Mouse (Mus musculus): ENCODE results near the gene Scfd2.

The Scfd2 gene

DNA sequence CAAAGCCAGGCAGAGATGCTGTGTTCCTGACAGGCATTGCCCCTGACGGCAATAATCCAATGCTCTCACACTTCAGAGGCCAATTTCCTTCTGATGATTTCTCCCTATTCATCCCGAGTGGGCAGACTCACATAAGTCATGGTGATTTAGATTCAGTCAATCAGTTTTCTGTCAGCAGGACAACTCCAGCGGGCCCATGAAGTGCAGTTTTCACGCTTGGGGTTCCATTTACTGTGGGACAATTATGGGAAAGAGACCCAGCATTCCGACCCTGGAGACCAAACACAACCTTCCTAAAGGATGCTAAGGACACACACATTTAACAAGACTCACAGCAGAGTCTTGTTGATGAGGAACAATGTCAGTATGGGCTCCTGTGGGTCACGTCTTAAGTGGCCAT is 217.1 kb downstream of the Scfd2 start:
- in situ Hi-C loops (cut with MboI, MseI): loop anchor here (25.0 kb wide), 2 partner anchors 248 to 848 kb away; partner anchors contain the start of gene Pdgfra

DNA sequence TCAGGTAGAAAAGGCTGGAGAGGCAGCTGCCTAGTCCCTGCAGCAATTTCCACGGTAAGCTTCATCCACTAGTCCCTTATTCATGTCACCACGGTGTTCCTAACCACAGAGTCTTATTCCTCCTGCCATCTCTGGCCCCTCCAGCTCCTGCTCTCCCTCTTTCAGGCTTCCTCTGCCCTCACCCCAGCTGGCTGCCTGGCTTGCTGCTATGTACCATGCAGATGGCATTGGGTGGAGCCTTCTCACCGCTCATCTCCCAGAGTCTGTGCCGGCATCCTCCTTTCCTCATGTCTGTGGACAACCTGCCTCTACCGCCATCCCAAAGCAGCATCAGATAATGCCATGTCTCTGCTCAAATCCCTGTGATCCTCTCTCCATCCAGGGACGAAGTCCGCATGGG is 218.0 kb downstream of the Scfd2 start:
- in situ Hi-C loops (cut with MboI, MseI): loop anchor here (25.0 kb wide), 2 partner anchors 249 to 849 kb away; partner anchors contain the start of gene Pdgfra

- in situ Hi-C loops (cut with MboI, MseI): loop anchor here (25.0 kb wide), 2 partner anchors 250 to 850 kb away; partner anchors contain the start of gene Pdgfra
Observed at GRCm38 (mm10) chr5:74311865-74312264, 219.7 kb downstream of the Scfd2 start.

DNA sequence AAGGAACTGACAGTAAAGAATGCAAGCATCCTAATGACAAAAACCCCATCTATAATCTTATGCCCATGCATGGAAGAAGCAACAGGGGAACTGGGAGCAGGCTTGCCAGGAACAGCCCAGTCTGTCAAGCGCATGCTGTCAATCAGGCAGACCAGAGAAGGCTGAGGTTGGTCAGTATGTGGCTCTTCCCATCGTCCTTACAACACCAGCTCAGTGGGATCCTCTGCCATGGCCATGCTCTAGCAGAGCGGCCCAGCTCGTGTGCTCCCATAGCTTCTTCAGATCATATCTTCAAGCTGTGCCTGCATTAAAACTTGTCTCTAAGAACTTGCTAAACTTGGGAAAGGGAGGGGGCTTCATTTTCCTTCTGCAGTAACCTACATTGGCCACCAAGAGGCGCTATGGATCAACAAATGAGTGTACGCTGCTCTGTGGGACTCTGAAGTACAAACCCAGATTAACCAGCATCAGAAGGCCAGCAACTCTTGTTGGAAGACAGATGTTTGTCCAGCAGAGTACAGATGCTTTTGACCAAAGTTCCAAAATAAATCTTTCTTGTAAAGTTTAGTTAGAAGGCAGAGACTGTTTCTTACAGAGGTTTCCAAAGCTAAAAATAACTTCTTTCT is 220.2 kb downstream of the Scfd2 start:
- in situ Hi-C loops (cut with MboI, MseI): loop anchor here (25.0 kb wide), 2 partner anchors 251 to 851 kb away; partner anchors contain the start of gene Pdgfra

DNA sequence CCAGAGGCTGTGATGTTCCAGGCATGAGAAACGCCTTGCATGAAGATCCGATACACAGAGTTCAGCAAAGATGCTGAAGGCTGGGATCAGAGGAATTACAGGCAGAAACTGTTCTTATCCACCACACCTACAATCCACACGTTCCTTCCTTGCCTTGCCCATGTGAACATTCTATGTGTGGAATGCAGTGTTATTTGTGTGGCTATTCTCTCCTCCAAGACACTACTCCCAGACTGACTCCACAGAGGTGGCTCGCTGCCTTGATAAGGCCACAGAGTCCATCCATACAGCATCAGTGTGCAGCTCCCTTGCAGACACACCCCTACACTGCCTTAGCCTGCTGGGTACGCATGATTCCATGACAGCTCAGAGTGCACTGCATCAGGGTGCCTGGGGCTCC is 221.5 kb downstream of the Scfd2 start:
- in situ Hi-C loops (cut with MboI, MseI): loop anchor here (25.0 kb wide), 2 partner anchors 252 to 852 kb away; partner anchors contain the start of gene Pdgfra

GRCm38 (mm10) chr5:74307242-74307641 is 224.3 kb downstream of the Scfd2 start:
- in situ Hi-C loops (cut with MboI, MseI): loop anchor here (25.0 kb wide), 2 partner anchors 255 to 855 kb away; partner anchors contain the start of gene Pdgfra

- in situ Hi-C loops (cut with MboI, MseI): loop anchor here (25.0 kb wide), 2 partner anchors 257 to 857 kb away; partner anchors contain the start of gene Pdgfra
Observed at GRCm38 (mm10) chr5:74305533-74306189, 225.9 kb downstream of the Scfd2 start.

DNA sequence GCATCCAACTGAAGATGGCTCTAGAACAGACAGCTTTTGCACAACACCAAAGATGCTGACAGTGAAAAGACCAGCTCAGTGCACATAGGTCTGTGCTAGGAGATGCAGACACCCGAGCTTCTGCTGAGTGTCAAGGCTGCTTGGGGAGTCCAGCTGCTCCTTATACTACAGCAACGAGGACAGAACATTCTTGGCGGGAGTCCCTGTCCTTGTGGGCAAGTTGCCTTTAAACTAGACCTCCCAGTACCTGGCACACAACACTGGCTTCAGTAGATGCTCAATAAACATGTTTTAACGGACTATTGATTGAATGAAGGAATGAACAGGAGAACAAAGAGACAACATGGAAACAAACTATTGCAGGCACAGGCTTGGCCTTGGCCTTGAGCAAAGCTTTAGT is 226.8 kb downstream of the Scfd2 start:
- in situ Hi-C loops (cut with MboI, MseI): loop anchor here (25.0 kb wide), 2 partner anchors 258 to 858 kb away; partner anchors contain the start of gene Pdgfra

GRCm38 (mm10) chr5:74302331-74302730 is 229.2 kb downstream of the Scfd2 start:
- in situ Hi-C loops (cut with MboI, MseI): loop anchor here (25.0 kb wide), 2 partner anchors 260 to 860 kb away; partner anchors contain the start of gene Pdgfra

- in situ Hi-C loops (cut with MboI, MseI): loop anchor here (25.0 kb wide), 2 partner anchors 261 to 861 kb away; partner anchors contain the start of gene Pdgfra
Observed at GRCm38 (mm10) chr5:74301443-74301842, 230.1 kb downstream of the Scfd2 start.

DNA sequence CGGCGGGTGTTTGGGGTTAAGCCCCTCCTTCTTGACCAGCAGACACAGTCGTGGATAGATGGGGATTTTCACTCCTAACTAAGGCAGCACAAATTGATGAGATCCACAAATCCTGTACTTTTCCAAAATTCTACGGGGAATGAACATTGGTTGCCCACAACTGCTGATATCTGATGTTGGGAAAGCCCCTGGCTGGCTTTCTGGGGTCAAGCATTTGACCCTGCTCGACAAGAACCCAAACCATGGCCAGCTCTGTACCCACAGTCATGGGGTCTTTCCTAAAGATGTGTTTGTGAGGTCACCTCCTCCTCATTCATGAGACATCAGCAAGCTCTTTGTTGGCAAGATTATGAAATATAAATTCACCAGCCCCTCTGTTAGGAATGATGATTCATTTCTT is 230.6 kb downstream of the Scfd2 start:
- in situ Hi-C loops (cut with MboI, MseI): loop anchor here (25.0 kb wide), 2 partner anchors 261 to 861 kb away; partner anchors contain the start of gene Pdgfra

DNA sequence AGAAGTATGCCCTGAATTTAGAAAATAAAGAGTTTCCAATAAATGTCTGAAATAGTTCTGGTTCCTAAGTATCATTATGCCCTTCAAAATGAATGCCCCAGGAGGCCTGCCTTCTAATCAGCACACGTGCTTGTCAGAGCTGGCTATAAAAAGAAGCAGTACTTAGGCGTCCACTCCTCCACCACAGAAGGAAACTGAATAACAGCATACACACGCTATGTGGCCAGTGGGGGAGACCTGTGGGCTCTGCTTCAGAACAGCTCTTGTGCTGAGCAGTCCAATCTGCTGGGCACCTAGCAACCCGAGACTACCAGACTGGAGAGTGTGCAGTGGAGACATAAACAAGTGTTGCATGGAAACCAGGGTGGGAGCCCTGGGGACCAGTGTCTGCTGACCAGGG is 231.4 kb downstream of the Scfd2 start:
- in situ Hi-C loops (cut with MboI, MseI): loop anchor here (25.0 kb wide), 2 partner anchors 262 to 862 kb away; partner anchors contain the start of gene Pdgfra

DNA sequence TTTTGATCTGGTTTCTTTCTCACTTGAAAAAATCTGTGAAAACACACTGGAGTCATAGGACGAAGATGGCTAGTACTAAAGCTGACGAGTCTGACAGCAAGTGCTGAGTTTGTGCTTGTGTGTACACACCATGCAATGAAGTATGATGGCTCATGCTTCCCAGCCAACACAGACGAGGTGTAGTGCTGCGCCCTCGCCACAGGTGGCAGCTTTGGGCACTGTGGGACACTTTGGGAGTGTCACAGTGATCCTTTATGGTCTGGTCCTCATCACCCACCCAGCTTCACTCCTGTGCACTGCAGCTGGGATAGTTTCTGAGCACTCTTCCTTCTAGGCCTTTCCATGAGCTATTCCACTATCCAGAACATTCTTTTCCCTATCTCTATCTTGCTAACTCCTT is 234.4 kb downstream of the Scfd2 start:
- in situ Hi-C loops (cut with MboI, MseI): loop anchor here (5.0 kb wide), 1 partner anchor 355 kb away; no protein-coding TSS in a partner anchor

- in situ Hi-C loops (cut with MboI, MseI): loop anchor here (5.0 kb wide), 1 partner anchor 354 kb away; no protein-coding TSS in a partner anchor
Observed at GRCm38 (mm10) chr5:74296096-74296495, 235.5 kb downstream of the Scfd2 start.

- in situ Hi-C loops (cut with MboI, MseI): no loop called here
Observed at GRCm38 (mm10) chr5:74293513-74293912, 238.0 kb downstream of the Scfd2 start.

DNA sequence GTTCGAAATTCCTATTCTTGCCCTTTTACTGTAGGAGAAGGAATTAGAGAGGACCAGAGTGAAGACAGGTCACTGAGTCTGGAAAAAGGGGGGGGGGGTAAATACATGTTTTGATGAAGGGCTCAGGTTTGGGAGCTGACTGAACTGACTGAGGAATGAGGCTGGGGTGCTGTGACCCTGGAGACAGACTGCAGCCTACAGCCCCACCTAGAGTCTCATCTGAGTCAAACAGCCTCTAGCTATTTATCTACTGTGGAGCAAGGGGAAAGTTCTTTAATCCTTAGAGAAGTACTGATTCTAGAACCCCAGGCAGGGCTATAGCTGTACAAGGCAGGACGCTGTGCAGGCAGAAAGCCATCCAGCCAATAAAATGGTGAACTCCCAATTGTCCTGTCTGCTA is 239.5 kb downstream of the Scfd2 start:
- in situ Hi-C loops (cut with MboI, MseI): no loop called here

- in situ Hi-C loops (cut with MboI, MseI): no loop called here
Observed at GRCm38 (mm10) chr5:74291575-74291974, 240.0 kb downstream of the Scfd2 start.

DNA sequence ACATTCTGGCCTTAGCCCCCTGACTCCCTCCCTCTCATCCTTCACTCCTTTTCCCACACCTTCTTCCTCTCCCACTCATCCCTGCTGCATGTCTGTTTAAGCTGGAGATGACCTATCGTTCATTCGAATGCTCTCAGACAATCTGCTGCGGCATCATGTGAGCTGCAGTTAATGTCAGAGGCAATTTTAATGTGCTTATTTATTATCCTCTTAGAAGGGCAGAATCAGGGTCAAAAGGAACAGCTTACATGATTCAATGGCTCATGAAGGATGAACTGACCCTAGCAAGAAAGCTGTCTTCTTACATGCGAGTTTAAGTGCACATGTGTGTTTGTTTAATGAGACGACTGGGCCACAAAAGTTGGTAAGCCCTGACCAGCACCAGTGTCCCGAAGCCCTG is 241.6 kb downstream of the Scfd2 start:
- in situ Hi-C loops (cut with MboI, MseI): no loop called here

- in situ Hi-C loops (cut with MboI, MseI): no loop called here
Observed at GRCm38 (mm10) chr5:74288206-74288605, 243.4 kb downstream of the Scfd2 start.

DNA sequence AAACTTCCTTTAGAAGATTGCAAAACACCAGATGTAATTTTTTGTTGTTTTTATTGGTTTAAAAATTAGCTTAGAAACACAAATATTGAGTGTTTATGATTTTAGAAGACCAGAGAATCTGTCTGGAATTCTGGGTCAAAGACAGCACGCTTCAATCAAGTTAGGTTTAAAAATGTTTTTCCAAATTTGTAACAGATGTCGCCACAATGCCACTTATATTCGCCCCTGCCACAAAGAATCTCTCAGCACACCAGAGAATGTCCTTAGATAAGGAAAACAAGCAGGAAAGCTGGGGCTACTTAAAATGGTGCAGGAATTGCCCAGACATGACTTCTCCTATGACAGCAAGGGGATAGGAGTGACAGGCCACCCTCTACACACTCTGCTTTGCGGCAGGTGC is 245.3 kb downstream of the Scfd2 start:
- in situ Hi-C loops (cut with MboI, MseI): no loop called here

- in situ Hi-C loops (cut with MboI, MseI): no loop called here
Observed at GRCm38 (mm10) chr5:74285764-74286163, 245.8 kb downstream of the Scfd2 start.

GRCm38 (mm10) chr5:74285289-74285688 is 246.3 kb downstream of the Scfd2 start:
- in situ Hi-C loops (cut with MboI, MseI): no loop called here
